Mouse (Mus musculus): ENCODE data around the gene Stat4. TPM values are rescaled to one million over a fixed set of nuclear protein-coding genes. Genes with fewer than 3 reads are reported as not detected.
A peak's percentile ranks its signal among the peaks of the same experiment; 100 is the strongest.

Gene Stat4
- total and polyA plus RNA-seq, 2 experiments from 2014 or later = 0.81 to 1.1 TPM

DNA sequence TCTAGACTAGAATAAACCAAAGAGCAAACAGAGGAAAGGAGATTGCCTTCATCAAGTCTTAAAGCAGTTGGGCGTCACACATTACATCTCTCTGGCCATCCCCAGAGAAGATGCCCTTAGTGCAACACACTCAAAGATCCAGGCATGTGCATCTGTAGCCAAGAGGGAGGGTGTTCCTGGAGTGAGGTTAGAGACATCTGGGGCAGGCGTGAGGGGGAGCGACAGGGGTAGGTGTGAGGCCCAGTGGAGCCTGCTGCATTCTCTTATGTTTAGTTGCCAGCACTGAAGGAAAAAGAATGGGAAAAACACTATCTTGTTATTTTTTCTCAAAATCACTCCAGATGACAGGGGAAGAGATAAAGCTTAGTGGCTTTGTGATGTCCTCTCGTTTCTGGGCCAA is 156.2 kb downstream of the Stat4 start:
- H3K27ac ChIP-seq (ENCODE audit: low read depth, low read length) = no peak overlapping the region
- no peak overlapping the region for H3K4me2 ChIP-seq (ENCODE audit: low read depth)
- ATAC-seq = no peak
- WGBS = 86% methylated on average over 4 of the region's 4 CpGs
- DNase-seq = no peak
- peaks cover 2% of the 10 kb centered on the region; the same call in 1 of the 2 replicates for H3K36me3 ChIP-seq (ENCODE audit: insufficient read depth)
- no peak overlapping the region for H3K4me3 ChIP-seq (ENCODE audit: low read depth, low read length)
- H3K27me3 ChIP-seq (ENCODE audit: insufficient read depth, low read length) = no peaks in the 10 kb centered on the region
- TF ChIP-seq CTCF (IDR thresholded peaks at IDR 0.05; ENCODE audit: low read depth) = no peak
- no peak overlapping the region for H3K9ac ChIP-seq
- H3K4me1 ChIP-seq (ENCODE audit: insufficient read depth) = no peaks in the 10 kb centered on the region
- H3K9me3 ChIP-seq (ENCODE audit: low read length) = no peaks in the 10 kb centered on the region

DNA sequence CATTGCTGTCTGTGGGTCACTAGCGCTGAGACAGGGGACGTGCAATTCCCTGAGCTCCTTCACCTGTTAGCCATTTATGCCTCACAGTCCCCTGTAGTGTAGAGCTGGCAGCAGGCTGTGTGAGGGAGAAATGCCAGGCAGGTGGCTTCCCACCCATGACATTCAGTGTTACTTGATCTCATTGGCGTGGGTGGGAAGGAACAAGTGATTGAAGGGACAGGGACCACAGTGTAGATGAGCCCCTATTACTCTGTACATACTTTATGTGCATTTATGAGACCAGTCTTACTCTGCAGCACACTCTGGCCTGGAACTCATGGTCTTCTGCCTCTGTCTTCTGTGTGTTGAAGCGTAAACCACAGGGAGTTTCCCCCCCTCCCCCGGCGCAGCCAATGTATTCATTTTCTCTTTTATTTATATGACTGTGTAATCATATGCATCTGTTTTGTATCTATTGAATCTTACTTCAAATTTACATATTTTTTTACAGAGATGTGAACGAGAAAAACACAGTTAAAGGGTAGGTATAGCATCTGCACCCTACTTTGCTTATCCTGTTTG is 156.7 kb downstream of the Stat4 start:
- TF ChIP-seq CTCF (IDR thresholded peaks at IDR 0.05; ENCODE audit: low read depth) = no peak
- H3K9ac ChIP-seq = no peak overlapping the region
- DNase-seq (no peak), ATAC-seq (no peak)
- H3K36me3 ChIP-seq (ENCODE audit: insufficient read depth) = peaks cover 2% of the 10 kb centered on the region; the same call in 1 of the 2 replicates
- H3K27ac ChIP-seq (ENCODE audit: low read depth, low read length) = no peak overlapping the region
- H3K4me1 ChIP-seq (ENCODE audit: insufficient read depth) = no peaks in the 10 kb centered on the region
- H3K27me3 ChIP-seq (ENCODE audit: insufficient read depth, low read length) = no peaks in the 10 kb centered on the region
- WGBS = 85% methylated on average over 7 of the region's 7 CpGs
- H3K4me3 ChIP-seq (ENCODE audit: low read depth, low read length) = no peak overlapping the region
- no peak overlapping the region for H3K4me2 ChIP-seq (ENCODE audit: low read depth)
- no peaks in the 10 kb centered on the region for H3K9me3 ChIP-seq (ENCODE audit: low read length)

DNA sequence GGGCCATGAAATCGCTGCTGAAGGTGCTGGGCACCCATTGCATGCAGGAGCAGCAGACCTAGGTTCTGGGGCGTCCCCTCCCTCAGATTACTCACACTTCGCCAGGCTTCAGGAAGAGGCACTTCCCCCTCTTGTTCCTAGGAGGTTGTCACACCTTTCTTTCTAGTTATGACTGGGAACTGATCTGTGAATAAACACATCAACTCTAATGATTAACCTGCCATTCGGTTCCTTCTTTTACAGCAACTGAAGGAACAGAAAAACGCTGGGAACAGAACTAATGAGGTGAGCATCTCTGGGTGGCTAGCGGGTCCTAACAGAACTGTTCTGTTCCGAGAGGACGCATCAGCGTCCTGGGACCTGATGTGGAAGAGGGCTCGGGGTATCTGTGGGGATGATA is 158.0 kb downstream of the Stat4 start:
- Histone ChIP-seq H3K9ac (no peak overlapping the region), H3K4me1 (ENCODE audit: insufficient read depth) (no peaks in the 10 kb centered on the region), H3K27ac (ENCODE audit: low read depth, low read length) (no peak overlapping the region), H3K9me3 (ENCODE audit: low read length) (no peaks in the 10 kb centered on the region), H3K27me3 (ENCODE audit: insufficient read depth, low read length) (no peaks in the 10 kb centered on the region), H3K4me3 (ENCODE audit: low read depth, low read length) (no peak overlapping the region), H3K4me2 (ENCODE audit: low read depth) (no peak overlapping the region), H3K36me3 (ENCODE audit: insufficient read depth) (peaks cover 2% of the 10 kb centered on the region; the same call in 1 of the 2 replicates)
- 81% methylated on average over 10 of the region's 10 CpGs for WGBS
- no peak for TF ChIP-seq CTCF (IDR thresholded peaks at IDR 0.05; ENCODE audit: low read depth)
- no peak for ATAC-seq
- DNase-seq = no peak

DNA sequence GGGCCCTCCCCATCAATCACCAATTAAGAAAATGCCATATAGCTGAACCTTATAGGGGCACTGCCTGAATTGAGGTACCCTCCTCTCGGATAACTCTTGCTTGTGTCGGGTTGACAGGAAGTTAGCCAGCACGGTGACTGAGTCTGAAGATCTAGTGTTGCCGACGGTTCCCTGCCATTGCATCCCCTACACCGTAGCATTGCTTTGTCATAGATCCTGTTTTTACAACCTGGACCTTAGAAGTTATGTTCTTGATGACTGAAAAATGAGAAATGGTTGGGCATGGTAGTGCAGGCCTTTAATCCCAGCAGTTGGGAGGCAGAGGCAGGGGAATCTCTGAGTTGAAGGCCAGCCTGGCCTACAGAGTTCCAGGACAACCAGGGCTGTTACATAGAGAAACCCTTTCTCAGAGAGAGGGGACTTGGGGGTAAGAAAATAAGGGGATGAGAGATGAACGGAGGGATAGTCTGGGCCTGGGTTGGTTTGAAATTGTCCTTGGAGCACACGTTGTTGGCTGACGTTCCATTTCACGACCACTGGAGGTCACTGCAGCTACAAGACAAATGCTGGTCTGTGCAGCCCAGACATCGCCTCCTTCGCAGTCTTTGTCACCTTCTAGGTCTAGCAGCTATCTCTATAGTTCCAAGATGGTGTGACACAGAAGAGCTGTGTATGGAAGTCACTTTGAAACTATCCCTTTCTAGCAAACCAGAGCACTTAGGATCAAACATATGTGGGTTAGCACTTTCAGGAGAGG is 159.4 kb downstream of the Stat4 start:
- no peak overlapping the region for H3K27ac ChIP-seq (ENCODE audit: low read depth, low read length)
- 53% methylated on average over 12 of the region's 12 CpGs for WGBS

DNA sequence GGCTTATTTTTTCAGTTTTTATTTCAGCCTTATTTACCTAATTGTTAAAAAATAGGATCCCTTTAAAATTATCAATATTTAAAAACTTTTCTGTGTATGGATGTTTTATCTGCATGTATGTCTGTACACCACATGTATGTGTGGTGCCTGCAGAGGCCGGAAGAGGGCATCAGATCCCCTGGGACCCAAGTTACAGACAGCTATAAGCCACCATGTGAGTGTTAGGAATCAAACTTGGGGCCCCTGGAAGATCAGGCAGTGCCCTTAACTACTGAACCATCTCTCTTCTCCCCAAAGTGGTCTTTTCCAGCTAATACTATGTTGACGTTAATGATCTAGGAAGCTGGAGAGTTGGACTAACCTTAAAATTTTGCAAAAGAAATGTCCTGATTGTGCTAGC is 160.5 kb downstream of the Stat4 start:
- Histone ChIP-seq H3K27me3 (ENCODE audit: insufficient read depth, low read length) (no peaks in the 10 kb centered on the region), H3K27ac (ENCODE audit: low read depth, low read length) (no peak overlapping the region), H3K4me1 (ENCODE audit: insufficient read depth) (peaks cover 3% of the 10 kb centered on the region; the same call in 1 of the 2 replicates), H3K4me3 (ENCODE audit: low read depth, low read length) (no peak overlapping the region), H3K4me2 (ENCODE audit: low read depth) (no peak overlapping the region), H3K36me3 (ENCODE audit: insufficient read depth) (peaks cover 2% of the 10 kb centered on the region; the same call in 1 of the 2 replicates), H3K9ac (no peak overlapping the region), H3K9me3 (ENCODE audit: low read length) (no peaks in the 10 kb centered on the region)
- DNase-seq = no peak
- no peak for ATAC-seq
- 97% methylated on average over 2 of the region's 2 CpGs for WGBS
- no peak for TF ChIP-seq CTCF (IDR thresholded peaks at IDR 0.05; ENCODE audit: low read depth)

More for the DNA sequence above, 159.4 kb downstream of the Stat4 start:
- DNase-seq (peak; percentile 74), ATAC-seq (peak; percentile 79)
- Histone ChIP-seq H3K4me3 (ENCODE audit: low read depth, low read length) (no peak overlapping the region), H3K4me1 (ENCODE audit: insufficient read depth) (peaks cover 3% of the 10 kb centered on the region; the same call in 1 of the 2 replicates), H3K9ac (no peak overlapping the region), H3K4me2 (ENCODE audit: low read depth) (no peak overlapping the region), H3K27me3 (ENCODE audit: insufficient read depth, low read length) (no peaks in the 10 kb centered on the region), H3K36me3 (ENCODE audit: insufficient read depth) (peaks cover 2% of the 10 kb centered on the region; the same call in 1 of the 2 replicates), H3K9me3 (ENCODE audit: low read length) (no peaks in the 10 kb centered on the region)
- peak; percentile 75 for TF ChIP-seq CTCF (IDR thresholded peaks at IDR 0.05; ENCODE audit: low read depth)

DNA sequence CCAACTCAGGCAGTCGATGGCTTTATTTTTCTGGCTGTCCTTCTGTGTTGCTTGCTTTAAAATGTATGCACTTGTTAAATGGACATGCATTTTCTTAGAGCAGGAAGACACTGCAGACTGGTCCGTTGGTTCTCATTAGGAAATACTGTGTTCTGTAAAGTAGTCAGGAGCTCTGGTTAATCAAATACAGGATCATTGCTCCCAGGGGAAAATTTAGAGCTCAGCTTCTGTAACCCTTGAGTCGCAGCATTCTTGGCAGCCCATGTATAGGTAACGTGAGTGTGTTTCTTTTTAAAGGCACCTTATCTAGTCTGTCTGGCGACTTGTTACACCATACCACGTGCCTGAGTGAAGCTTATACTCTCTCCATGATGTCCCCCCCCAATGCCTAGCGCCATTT is 161.2 kb downstream of the Stat4 start:
- Histone ChIP-seq H3K36me3 (ENCODE audit: insufficient read depth) (peaks cover 2% of the 10 kb centered on the region; the same call in 1 of the 2 replicates), H3K9ac (no peak overlapping the region), H3K27me3 (ENCODE audit: insufficient read depth, low read length) (no peaks in the 10 kb centered on the region), H3K4me1 (ENCODE audit: insufficient read depth) (peaks cover 3% of the 10 kb centered on the region; the same call in 1 of the 2 replicates), H3K27ac (ENCODE audit: low read depth, low read length) (no peak overlapping the region), H3K9me3 (ENCODE audit: low read length) (no peaks in the 10 kb centered on the region), H3K4me3 (ENCODE audit: low read depth, low read length) (no peak overlapping the region), H3K4me2 (ENCODE audit: low read depth) (no peak overlapping the region)
- DNase-seq (no peak), ATAC-seq (no peak)
- whole genome bisulfite sequencing = 81% methylated on average over 7 of the region's 7 CpGs
- TF ChIP-seq CTCF (IDR thresholded peaks at IDR 0.05; ENCODE audit: low read depth) = no peak

DNA sequence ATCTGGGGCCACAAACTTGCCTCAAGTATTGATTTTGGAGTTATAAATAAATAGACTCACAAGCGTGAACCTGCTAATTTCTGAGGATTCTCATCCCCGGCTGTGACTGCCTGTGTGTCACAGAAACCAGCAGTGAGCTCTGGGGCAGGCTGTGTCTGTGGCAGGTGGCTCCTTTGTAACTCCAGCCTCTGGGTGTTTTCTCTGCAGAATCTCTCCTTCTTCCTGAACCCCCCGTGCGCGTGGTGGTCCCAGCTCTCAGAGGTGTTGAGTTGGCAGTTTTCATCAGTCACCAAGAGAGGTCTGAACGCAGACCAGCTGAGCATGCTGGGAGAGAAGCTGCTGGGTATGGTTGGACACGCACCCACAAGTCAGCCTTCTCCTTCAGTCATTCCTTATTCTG is 161.7 kb downstream of the Stat4 start:
- TF ChIP-seq CTCF (IDR thresholded peaks at IDR 0.05; ENCODE audit: low read depth) = no peak
- Histone ChIP-seq H3K27ac (ENCODE audit: low read depth, low read length) (no peak overlapping the region), H3K4me1 (ENCODE audit: insufficient read depth) (peaks cover 3% of the 10 kb centered on the region; the same call in 1 of the 2 replicates), H3K9me3 (ENCODE audit: low read length) (no peaks in the 10 kb centered on the region), H3K27me3 (ENCODE audit: insufficient read depth, low read length) (no peaks in the 10 kb centered on the region), H3K9ac (no peak overlapping the region), H3K4me2 (ENCODE audit: low read depth) (no peak overlapping the region), H3K4me3 (ENCODE audit: low read depth, low read length) (no peak overlapping the region), H3K36me3 (ENCODE audit: insufficient read depth) (peaks cover 2% of the 10 kb centered on the region; the same call in 1 of the 2 replicates)
- WGBS = 72% methylated on average over 7 of the region's 7 CpGs
- no peak for DNase-seq
- ATAC-seq = no peak
